ENCODE assay signal across 14 mouse cellular contexts in genomic region chr11:108222026-108222425, GRCm38 (mm10).
DNase-seq lines count a peak whose midpoint lies in the region; ATAC-seq and TF ChIP-seq lines count a peak whose summit lies in the region.
"Had no signal": no experiment of that assay in that cellular context is flagged by ENCODE, and none has a peak within 500 bp of the region (broad histone marks: within the 10 kb centered on the region; RNA-seq: fewer than 3 reads in every experiment).

No protein-coding gene starts in this region.

- H3K27me3 ChIP-seq in forebrain, embryonic 14.5 days (replicated peaks; ENCODE audit: control insufficient read depth, insufficient read depth, low read length): no peaks in the 10 kb centered on the region
- H3K27me3 ChIP-seq in forebrain, postnatal 0 days (ENCODE audit: insufficient read depth, low read length): no peaks in the 10 kb centered on the region
- no peaks in the 10 kb centered on the region for H3K27me3 ChIP-seq in liver, postnatal 0 days (ENCODE audit: insufficient read depth, low read length)
- no peaks in the 10 kb centered on the region for H3K27me3 ChIP-seq in kidney, embryonic 15.5 days
- H3K27me3 ChIP-seq: limb, embryonic 13.5 days; neural tube, embryonic 13.5 days had no signal

- TF ChIP-seq CTCF in forebrain, postnatal 0 days (IDR thresholded peaks at IDR 0.05; ENCODE audit: low read depth): no peak
- no peak for TF ChIP-seq CTCF in liver, postnatal 0 days (IDR thresholded peaks at IDR 0.05; ENCODE audit: low read depth)

- H3K36me3 ChIP-seq in forebrain, embryonic 14.5 days (ENCODE audit: control insufficient read depth, insufficient read depth, low read length): no peaks in the 10 kb centered on the region
- no peaks in the 10 kb centered on the region for H3K36me3 ChIP-seq in forebrain, postnatal 0 days (ENCODE audit: insufficient read depth)
- no peaks in the 10 kb centered on the region for H3K36me3 ChIP-seq in liver, postnatal 0 days (replicated peaks; ENCODE audit: insufficient read depth, low read length)
- H3K36me3 ChIP-seq in kidney, embryonic 15.5 days: no peaks in the 10 kb centered on the region
- H3K36me3 ChIP-seq: limb, embryonic 13.5 days; neural tube, embryonic 13.5 days had no signal

- H3K4me2 ChIP-seq in forebrain, embryonic 14.5 days (ENCODE audit: low read length): no peak overlapping the region
- no peak overlapping the region for H3K4me2 ChIP-seq in forebrain, postnatal 0 days (ENCODE audit: low read depth)
- peak overlapping the region; percentile 54; the same call in 1 of the 2 replicates for H3K4me2 ChIP-seq in liver, postnatal 0 days (ENCODE audit: low read depth, low read length)
- no peak overlapping the region for H3K4me2 ChIP-seq in kidney, embryonic 15.5 days
- H3K4me2 ChIP-seq: limb, embryonic 13.5 days; neural tube, embryonic 13.5 days had no signal

- no peak overlapping the region for H3K4me3 ChIP-seq in forebrain, embryonic 14.5 days (ENCODE audit: low read depth, low read length)
- no peak overlapping the region for H3K4me3 ChIP-seq in forebrain, postnatal 0 days (ENCODE audit: low read depth, low read length)
- no peak overlapping the region for H3K4me3 ChIP-seq in liver, postnatal 0 days (ENCODE audit: low read depth, low read length)
- no peak overlapping the region for H3K4me3 ChIP-seq in kidney, embryonic 15.5 days (replicated peaks)
- H3K4me3 ChIP-seq: erythroblast, embryonic 14.5 days; limb, embryonic 13.5 days; neural tube, embryonic 13.5 days had no signal

- peak; percentile 62 for ATAC-seq in forebrain, embryonic 14.5 days
- no peak for ATAC-seq in forebrain, postnatal 0 days
- no peak for ATAC-seq in liver, postnatal 0 days
- peak; percentile 41; the same call in 1 of the 2 replicates for ATAC-seq in cerebellum, adult (ENCODE audit: insufficient number of reproducible peaks, low FRiP score, low TSS enrichment)
- no peak for ATAC-seq in kidney, embryonic 15.5 days (replicated peaks; ENCODE audit: low FRiP score)

- 40% methylated on average over 3 of the region's 3 CpGs for WGBS in forebrain, embryonic 14.5 days
- 24% methylated on average over 3 of the region's 3 CpGs for WGBS in forebrain, postnatal 0 days
- 69% methylated on average over 3 of the region's 3 CpGs for whole genome bisulfite sequencing in liver, postnatal 0 days (ENCODE audit: insufficient replicate concordance)
- 91% methylated on average over 3 of the region's 3 CpGs for WGBS in kidney, embryonic 15.5 days

- H3K4me1 ChIP-seq in forebrain, embryonic 14.5 days (ENCODE audit: control insufficient read depth, insufficient read depth, low read length): peaks cover 28% of the 10 kb centered on the region
- peaks cover 24% of the 10 kb centered on the region for H3K4me1 ChIP-seq in forebrain, postnatal 0 days (ENCODE audit: insufficient read depth)
- H3K4me1 ChIP-seq in liver, postnatal 0 days (ENCODE audit: insufficient read depth): peaks cover 30% of the 10 kb centered on the region
- peaks cover 40% of the 10 kb centered on the region for H3K4me1 ChIP-seq in kidney, embryonic 15.5 days

- no peaks in the 10 kb centered on the region for H3K9me3 ChIP-seq in forebrain, embryonic 14.5 days (replicated peaks; ENCODE audit: control insufficient read depth, low read length)
- no peaks in the 10 kb centered on the region for H3K9me3 ChIP-seq in forebrain, postnatal 0 days (ENCODE audit: low read length)
- no peaks in the 10 kb centered on the region for H3K9me3 ChIP-seq in liver, postnatal 0 days (ENCODE audit: low read length)
- no peaks in the 10 kb centered on the region for H3K9me3 ChIP-seq in kidney, embryonic 15.5 days (replicated peaks)
- H3K9me3 ChIP-seq: limb, embryonic 13.5 days; neural tube, embryonic 13.5 days had no signal

- TF ChIP-seq EP300 in liver, postnatal 0 days (IDR thresholded peaks at IDR 0.05; ENCODE audit: low read depth): no peak

- peak overlapping the region; percentile 75 for H3K27ac ChIP-seq in forebrain, embryonic 14.5 days (ENCODE audit: low read depth, low read length)
- no peak overlapping the region for H3K27ac ChIP-seq in forebrain, postnatal 0 days (ENCODE audit: low read depth, low read length)
- no peak overlapping the region for H3K27ac ChIP-seq in liver, postnatal 0 days (ENCODE audit: low read depth)
- no peak overlapping the region for H3K27ac ChIP-seq in kidney, embryonic 15.5 days
- H3K27ac ChIP-seq: kidney, postnatal 0 days; limb, embryonic 13.5 days; neural tube, embryonic 13.5 days had no signal

- peak; percentile 73 for DNase-seq in forebrain, embryonic 14.5 days (ENCODE audit: low spot score)
- DNase-seq in forebrain, postnatal 0 days: no peak
- DNase-seq in liver, postnatal 0 days: no peak
- DNase-seq in liver: no peak
- DNase-seq in cerebellum, postnatal 36 days: peak; percentile 29 to 40
- no peak for DNase-seq in yolk sac, embryonic 10.5 days (ENCODE audit: low spot score)
- DNase-seq: adrenal gland, postnatal 25 days; gastrocnemius, postnatal 36 days had no signal

- no peak overlapping the region for H3K9ac ChIP-seq in forebrain, embryonic 14.5 days (ENCODE audit: low read length)
- no peak overlapping the region for H3K9ac ChIP-seq in forebrain, postnatal 0 days
- H3K9ac ChIP-seq in liver, postnatal 0 days (replicated peaks): no peak overlapping the region
- no peak overlapping the region for H3K9ac ChIP-seq in kidney, embryonic 15.5 days
- H3K9ac ChIP-seq: limb, embryonic 13.5 days; neural tube, embryonic 13.5 days had no signal

Comparison
In these comparisons a context has a peak if more than half of its experiments do, and no peak if none do; other contexts are left out.
1. ATAC-seq: peak in forebrain, embryonic 14.5 days (single experiment) and cerebellum, adult (single experiment); none in forebrain, postnatal 0 days (single experiment), liver, postnatal 0 days (single experiment) and kidney, embryonic 15.5 days (single experiment).
2. DNase-seq: peak in forebrain, embryonic 14.5 days (single experiment) and cerebellum, postnatal 36 days (2 of 2); none in forebrain, postnatal 0 days (single experiment), liver, postnatal 0 days (single experiment), liver (single experiment) and yolk sac, embryonic 10.5 days (single experiment).